Mouse (Mus musculus) granulocyte monocyte progenitor cell, adult 5-6 weeks (primary cell): ENCODE measurements at regions not wholly inside any gene's neighbourhood (a gene's known extent, or its start where the extent isn't known, plus 50 kb on each side); places are given as distances from the start of the nearest gene placed in this dataset.

Experiments
- ATAC-seq: replicated peaks from 2 replicates; pipeline ENCODE4 v1.8.0; 2016; ENCODE audit warnings: mild to moderate bottlenecking, moderate TSS enrichment, inconsistent platforms; ENCODE audit not compliant: poor library complexity, severe bottlenecking

DNA sequence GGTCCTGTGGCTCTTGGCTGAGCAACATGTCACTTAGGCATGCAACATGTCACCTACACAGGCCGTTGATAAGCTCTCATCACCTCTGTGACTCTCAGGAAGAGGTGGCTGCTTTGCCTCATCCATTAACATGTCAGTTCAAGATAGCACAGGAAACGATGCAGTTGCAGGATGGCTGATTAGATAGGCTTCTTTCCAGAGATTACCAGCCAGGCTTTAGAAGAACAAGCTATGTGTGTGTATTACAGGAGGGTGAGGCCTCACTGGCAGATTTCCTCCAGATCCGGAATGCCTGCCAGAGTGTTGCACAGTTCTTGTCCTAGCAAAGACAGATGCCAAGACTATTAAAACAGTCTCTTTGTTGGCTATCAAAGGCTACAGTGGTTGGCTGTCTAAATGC lies 220.2 kb upstream of the Ank start:
- ATAC-seq = no peak

- ATAC-seq = no peak
Measured at GRCm38 (mm10) chr15:27258984-27259853, 207.3 kb upstream of the Ank start.

GRCm38 (mm10) chr15:27259854-27260191 lies 206.7 kb upstream of the Ank start:
- ATAC-seq = no peak

- ATAC-seq = no peak
Measured at GRCm38 (mm10) chr15:27270203-27270602, 196.3 kb upstream of the Ank start.

GRCm38 (mm10) chr15:27282279-27282678 lies 184.2 kb upstream of the Ank start:
- no peak for ATAC-seq

GRCm38 (mm10) chr15:27303856-27304255 lies 162.6 kb upstream of the Ank start:
- no peak for ATAC-seq

- no peak for ATAC-seq
Measured at GRCm38 (mm10) chr15:27304256-27304655, 162.2 kb upstream of the Ank start.

GRCm38 (mm10) chr15:27305035-27305434 lies 161.4 kb upstream of the Ank start:
- ATAC-seq = no peak

GRCm38 (mm10) chr15:27308639-27309038 lies 157.8 kb upstream of the Ank start:
- ATAC-seq = no peak

GRCm38 (mm10) chr15:27315964-27316745 lies 150.3 kb upstream of the Ank start:
- ATAC-seq = no peak

- no peak for ATAC-seq
Measured at GRCm38 (mm10) chr15:27316746-27317129, 149.7 kb upstream of the Ank start.

- ATAC-seq = no peak
Measured at GRCm38 (mm10) chr15:27321915-27322665, 144.4 kb upstream of the Ank start.

GRCm38 (mm10) chr15:27325847-27326548 lies 140.5 kb upstream of the Ank start:
- peak; percentile 96 for ATAC-seq

- no peak for ATAC-seq
Measured at GRCm38 (mm10) chr15:27326549-27326876, 140.0 kb upstream of the Ank start.

GRCm38 (mm10) chr15:27327744-27328143 lies 138.7 kb upstream of the Ank start:
- ATAC-seq = no peak

- no peak for ATAC-seq
Measured at GRCm38 (mm10) chr15:27328441-27328840, 138.0 kb upstream of the Ank start.

GRCm38 (mm10) chr15:27340070-27340469 lies 126.4 kb upstream of the Ank start:
- ATAC-seq = peak; percentile 52

DNA sequence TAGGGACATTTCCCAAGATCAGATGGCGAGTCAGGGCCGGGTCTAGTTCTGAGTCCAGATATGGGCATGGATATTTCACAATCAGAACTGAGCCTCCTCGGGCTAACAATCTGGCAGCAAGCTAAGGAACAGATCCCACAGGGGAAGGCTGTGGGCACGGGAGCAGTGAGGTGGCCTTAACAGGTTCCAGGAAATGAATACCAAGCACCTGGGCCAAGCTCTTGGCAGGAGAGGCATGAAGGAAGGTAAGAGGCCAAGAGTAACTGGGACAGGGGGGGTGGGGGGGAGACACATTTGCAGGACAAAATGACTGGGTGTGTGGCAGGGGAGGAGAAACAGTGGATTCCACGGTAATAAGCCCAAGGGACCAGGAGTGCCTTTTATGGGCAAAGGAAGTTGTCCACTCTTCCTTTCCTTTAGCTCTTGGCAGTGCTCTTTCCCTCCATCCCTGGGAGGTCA lies 124.9 kb upstream of the Ank start:
- peak; percentile 89 for ATAC-seq

GRCm38 (mm10) chr15:27358441-27358840 lies 108.0 kb upstream of the Ank start:
- no peak for ATAC-seq

- ATAC-seq = no peak
Measured at GRCm38 (mm10) chr15:27359271-27359670, 107.2 kb upstream of the Ank start.
